15 mouse cellular contexts compared by ENCODE assay signal in genomic region chr16:72678947-72679558, GRCm38 (mm10).
DNase-seq lines count a peak whose midpoint lies in the region; ATAC-seq and TF ChIP-seq lines count a peak whose summit lies in the region.
"Had no signal": no experiment of that assay in that cellular context is flagged by ENCODE, and none has a peak within 500 bp of the region (broad histone marks: within the 10 kb centered on the region; RNA-seq: fewer than 3 reads in every experiment).

No protein-coding gene starts in this region.

- H3K36me3 ChIP-seq in embryonic facial prominence, embryonic 12.5 days = peaks cover 6% of the 10 kb centered on the region; the same call in 1 of the 2 replicates
- peaks cover 20% of the 10 kb centered on the region for H3K36me3 ChIP-seq in embryonic facial prominence, embryonic 10.5 days (replicated peaks)
- H3K36me3 ChIP-seq in CH12.LX (replicated peaks in 1 of 2; ENCODE audit: control insufficient read depth in 1 of 2, insufficient read depth in 1 of 2, low read length in 1 of 2) = no peaks in the 10 kb centered on the region
- H3K36me3 ChIP-seq in hindbrain, embryonic 15.5 days = no peaks in the 10 kb centered on the region
- H3K36me3 ChIP-seq in midbrain, embryonic 16.5 days (ENCODE audit: control insufficient read depth, insufficient read depth, low read length) = no peaks in the 10 kb centered on the region
- no peaks in the 10 kb centered on the region for H3K36me3 ChIP-seq in heart, adult 2 months (ENCODE audit: control insufficient read depth, insufficient read depth, low read length)
- H3K36me3 ChIP-seq: G1E; lung, embryonic 15.5 days had no signal

- H3K4me2 ChIP-seq in embryonic facial prominence, embryonic 12.5 days (replicated peaks) = 0 out of 2 replicates have a peak overlapping the region, but pooled peaks have one; percentile 12
- H3K4me2 ChIP-seq in CH12.LX (ENCODE audit: insufficient read depth, low read depth, poor library complexity, severe bottlenecking) = no peak overlapping the region
- peak overlapping the region; percentile 46 for H3K4me2 ChIP-seq in hindbrain, embryonic 15.5 days
- peak overlapping the region; percentile 49 for H3K4me2 ChIP-seq in midbrain, embryonic 16.5 days (ENCODE audit: low read length)
- H3K4me2 ChIP-seq: lung, embryonic 15.5 days had no signal

- DNase-seq in embryonic facial prominence, embryonic 10.5 days (ENCODE audit: low spot score) = no peak
- peak; percentile 66 for DNase-seq in CH12.LX (ENCODE audit: extremely low read depth)
- no peak for DNase-seq in lung, postnatal 36 days
- no peak for DNase-seq in cerebellum, postnatal 14 days
- no peak for DNase-seq in heart, adult 2 months
- DNase-seq: adrenal gland, postnatal 10 days; heart, adult 11 months; kidney, postnatal 10 days; liver; thymus, adult 2 months had no signal

- no peak for TF ChIP-seq CTCF in CH12.LX (conservative IDR thresholded peaks at IDR 0.05 in 1 of 2, IDR thresholded peaks at IDR 0.05 in 1 of 2; ENCODE audit: low read depth in 2 of 2, low read length in 2 of 2)
- TF ChIP-seq CTCF in heart, adult 2 months (IDR thresholded peaks at IDR 0.05) = no peak

- H3K79me2 ChIP-seq in CH12.LX (replicated peaks; ENCODE audit: control insufficient read depth, extremely low read depth, insufficient read depth, poor library complexity, severe bottlenecking) = no peaks in the 10 kb centered on the region
- H3K79me2 ChIP-seq in heart, adult 2 months (replicated peaks; ENCODE audit: control insufficient read depth, insufficient read depth, low read length) = no peaks in the 10 kb centered on the region

- TF ChIP-seq EP300 in CH12.LX (IDR thresholded peaks at IDR 0.05; ENCODE audit: low read length) = no peak
- TF ChIP-seq EP300 in heart, adult 2 months (IDR thresholded peaks at IDR 0.05; ENCODE audit: insufficient read depth, low read depth, low read length) = no peak

- no peak overlapping the region for H3K4me3 ChIP-seq in embryonic facial prominence, embryonic 12.5 days
- no peak overlapping the region for H3K4me3 ChIP-seq in embryonic facial prominence, embryonic 10.5 days
- no peak overlapping the region for H3K4me3 ChIP-seq in CH12.LX (replicated peaks in 1 of 3; ENCODE audit: low read depth in 2 of 3, low read length in 2 of 3, poor library complexity in 1 of 3)
- no peak overlapping the region for H3K4me3 ChIP-seq in hindbrain, embryonic 15.5 days
- H3K4me3 ChIP-seq in midbrain, embryonic 16.5 days (ENCODE audit: low read depth, low read length) = no peak overlapping the region
- H3K4me3 ChIP-seq in heart, adult 2 months = no peak overlapping the region
- H3K4me3 ChIP-seq: lung, embryonic 15.5 days had no signal

- intact Hi-C loops in heart, adult 2 months (cut with DNase I) = no loop called here

- WGBS in embryonic facial prominence, embryonic 12.5 days = 68% methylated on average over 11 of the region's 11 CpGs
- WGBS in embryonic facial prominence, embryonic 10.5 days = 78% methylated on average over 11 of the region's 11 CpGs
- WGBS in hindbrain, embryonic 15.5 days = 54% methylated on average over 11 of the region's 11 CpGs
- 49% methylated on average over 11 of the region's 11 CpGs for whole genome bisulfite sequencing in midbrain, embryonic 16.5 days
- WGBS in heart, adult 2 months = 81% methylated on average over 11 of the region's 11 CpGs

- TF ChIP-seq POLR2A in CH12.LX (IDR thresholded peaks at IDR 0.05; ENCODE audit: low read depth, low read length) = no peak
- TF ChIP-seq POLR2A in heart, adult 2 months (IDR thresholded peaks at IDR 0.05; ENCODE audit: insufficient read depth, low read depth, low read length) = no peak

- no peak overlapping the region for H3K27ac ChIP-seq in embryonic facial prominence, embryonic 12.5 days
- no peak overlapping the region for H3K27ac ChIP-seq in embryonic facial prominence, embryonic 10.5 days (replicated peaks)
- no peak overlapping the region for H3K27ac ChIP-seq in CH12.LX (ENCODE audit: insufficient read depth, low read depth)
- H3K27ac ChIP-seq in hindbrain, embryonic 15.5 days (replicated peaks) = no peak overlapping the region
- peak overlapping the region; percentile 71 for H3K27ac ChIP-seq in midbrain, embryonic 16.5 days (ENCODE audit: low read length)
- H3K27ac ChIP-seq in heart, adult 2 months = no peak overlapping the region
- H3K27ac ChIP-seq: lung, embryonic 15.5 days had no signal

- TF ChIP-seq RAD21 in CH12.LX (IDR thresholded peaks at IDR 0.05; ENCODE audit: low read depth, low read length) = no peak

- in situ Hi-C loops in CH12.LX (cut with MboI; ENCODE audit: low pct_ligation_motif_present, low pct_unique_long_range_greater_than_20kb, low sequenced_read_pairs) = no loop called here

- H3K4me1 ChIP-seq in embryonic facial prominence, embryonic 12.5 days = peaks cover 15% of the 10 kb centered on the region
- H3K4me1 ChIP-seq in embryonic facial prominence, embryonic 10.5 days = peaks cover 29% of the 10 kb centered on the region
- H3K4me1 ChIP-seq in CH12.LX (ENCODE audit: control insufficient read depth in 1 of 2, insufficient read depth in 2 of 2) = peaks cover 0 to 5% of the 10 kb centered on the region in 2 experiments; a peak in 2 of 4 replicates
- peaks cover 23% of the 10 kb centered on the region for H3K4me1 ChIP-seq in hindbrain, embryonic 15.5 days (replicated peaks)
- H3K4me1 ChIP-seq in midbrain, embryonic 16.5 days (ENCODE audit: control insufficient read depth, insufficient read depth, low read length) = peaks cover 24% of the 10 kb centered on the region
- no peaks in the 10 kb centered on the region for H3K4me1 ChIP-seq in heart, adult 2 months (ENCODE audit: control insufficient read depth, insufficient read depth, low read length)
- H3K4me1 ChIP-seq: lung, embryonic 15.5 days had no signal

- no peak for ATAC-seq in embryonic facial prominence, embryonic 12.5 days (ENCODE audit: insufficient number of reproducible peaks, insufficient read depth, low FRiP score, low TSS enrichment)
- 0 out of 2 replicates have a peak, but pooled peaks have one; percentile 39 for ATAC-seq in hindbrain, embryonic 15.5 days (ENCODE audit: low FRiP score, low read depth)
- ATAC-seq in midbrain, embryonic 16.5 days = peak; percentile 23; the same call in 1 of the 2 replicates

- H3K9me3 ChIP-seq in embryonic facial prominence, embryonic 12.5 days = no peaks in the 10 kb centered on the region
- H3K9me3 ChIP-seq in embryonic facial prominence, embryonic 10.5 days = no peaks in the 10 kb centered on the region
- peaks cover 55% of the 10 kb centered on the region for H3K9me3 ChIP-seq in CH12.LX (replicated peaks; ENCODE audit: low read length)
- H3K9me3 ChIP-seq in hindbrain, embryonic 15.5 days = no peaks in the 10 kb centered on the region
- H3K9me3 ChIP-seq in midbrain, embryonic 16.5 days (replicated peaks; ENCODE audit: control insufficient read depth, low read length, poor library complexity, severe bottlenecking) = no peaks in the 10 kb centered on the region
- H3K9me3 ChIP-seq: lung, embryonic 15.5 days had no signal

- no peak overlapping the region for H3K9ac ChIP-seq in embryonic facial prominence, embryonic 12.5 days
- no peak overlapping the region for H3K9ac ChIP-seq in CH12.LX (ENCODE audit: insufficient read depth, low read depth)
- H3K9ac ChIP-seq in hindbrain, embryonic 15.5 days = no peak overlapping the region
- H3K9ac ChIP-seq in midbrain, embryonic 16.5 days (ENCODE audit: low read depth, low read length) = peak overlapping the region; percentile 46; the same call in 1 of the 2 replicates
- no peak overlapping the region for H3K9ac ChIP-seq in heart, adult 2 months (ENCODE audit: low read depth, low read length)
- H3K9ac ChIP-seq: lung, embryonic 15.5 days had no signal

- dilution Hi-C loops in CH12.LX (cut with MboI; ENCODE audit: extremely low pct_ligation_motif_present, extremely low pct_unique_long_range_greater_than_20kb, low sequenced_read_pairs) = no loop called here

- H3K27me3 ChIP-seq in embryonic facial prominence, embryonic 12.5 days = no peaks in the 10 kb centered on the region
- no peaks in the 10 kb centered on the region for H3K27me3 ChIP-seq in embryonic facial prominence, embryonic 10.5 days (replicated peaks; ENCODE audit: low read depth, poor library complexity, severe bottlenecking)
- no peaks in the 10 kb centered on the region for H3K27me3 ChIP-seq in CH12.LX (replicated peaks)
- no peaks in the 10 kb centered on the region for H3K27me3 ChIP-seq in hindbrain, embryonic 15.5 days
- H3K27me3 ChIP-seq in midbrain, embryonic 16.5 days (ENCODE audit: control insufficient read depth, insufficient read depth, low read depth, low read length) = no peaks in the 10 kb centered on the region
- H3K27me3 ChIP-seq in heart, adult 2 months (ENCODE audit: control insufficient read depth, insufficient read depth, low read length) = no peaks in the 10 kb centered on the region
- H3K27me3 ChIP-seq: lung, embryonic 15.5 days had no signal

TF ChIP-seq in CH12.LX, 34 proteins besides CTCF, POLR2A, EP300 and RAD21:
- TF ChIP-seq NRF1 (IDR thresholded peaks at IDR 0.05; ENCODE audit: low read depth, low read length) (no peak), MXI1 (IDR thresholded peaks at IDR 0.05; ENCODE audit: low read depth, low read length) (no peak), SIN3A (IDR thresholded peaks at IDR 0.05; ENCODE audit: low read length) (no peak), KAT2A (IDR thresholded peaks at IDR 0.05; ENCODE audit: insufficient replicate concordance, low read length) (no peak), POLR2AphosphoS2 (IDR thresholded peaks at IDR 0.05; ENCODE audit: low read depth, low read length) (no peak), MAFK (IDR thresholded peaks at IDR 0.05; ENCODE audit: insufficient replicate concordance, low read length) (no peak), ZNF384 (IDR thresholded peaks at IDR 0.05; ENCODE audit: low read depth, low read length) (no peak), ZKSCAN1 (IDR thresholded peaks at IDR 0.05; ENCODE audit: borderline replicate concordance, low read depth, low read length) (no peak), USF1 (IDR thresholded peaks at IDR 0.05; ENCODE audit: low read depth, low read length) (no peak), NELFE (IDR thresholded peaks at IDR 0.05; ENCODE audit: low read depth, low read length) (no peak), ZMIZ1 (IDR thresholded peaks at IDR 0.05; ENCODE audit: low read depth, low read length) (no peak), TCF12 (IDR thresholded peaks at IDR 0.05; ENCODE audit: low read depth, low read length) (no peak), SMC3 (IDR thresholded peaks at IDR 0.05; ENCODE audit: low read depth, low read length) (no peak), CHD1 (IDR thresholded peaks at IDR 0.05; ENCODE audit: low read depth, low read length) (no peak), IRF4 (IDR thresholded peaks at IDR 0.05; ENCODE audit: low read depth, low read length) (no peak), JUN (IDR thresholded peaks at IDR 0.05; ENCODE audit: insufficient read depth, low read depth, low read length) (no peak)
